Mouse (Mus musculus): ENCODE measurements at regions not wholly inside any gene's neighbourhood (a gene's known extent, or its start where the extent isn't known, plus 50 kb on each side); places are given as distances from the start of the nearest gene placed in this dataset.

DNA sequence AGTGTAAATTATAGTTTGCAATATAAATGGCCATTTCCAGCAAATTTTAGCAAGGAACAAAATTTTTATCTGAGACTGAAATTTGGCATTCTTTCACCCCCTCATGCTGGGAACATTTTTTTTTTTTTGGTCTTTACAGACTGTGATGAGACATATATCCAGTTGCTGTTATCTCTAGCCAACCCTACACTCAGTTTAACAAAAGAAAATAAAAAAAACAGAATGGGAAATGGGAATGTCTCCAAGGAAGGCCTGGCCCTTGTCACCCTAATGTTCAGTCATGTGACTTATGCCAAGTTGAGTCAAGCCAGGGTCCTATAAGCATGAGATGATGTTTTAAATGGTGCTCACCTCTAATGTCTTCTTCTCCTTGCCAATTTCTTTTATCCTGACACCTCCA is 289.2 kb upstream of the Zfp64 start:
- H3K4me2 ChIP-seq = no peak overlapping the region
- no peaks in the 10 kb centered on the region for H3K9me3 ChIP-seq (ENCODE audit: control insufficient read depth, low read length)
- no peaks in the 10 kb centered on the region for H3K36me3 ChIP-seq (ENCODE audit: control insufficient read depth, insufficient read depth, low read length)
- H3K9ac ChIP-seq (ENCODE audit: low read length) = no peak overlapping the region
- no peak overlapping the region for H3K27ac ChIP-seq (ENCODE audit: low read depth, low read length)
- no peak overlapping the region for H3K4me3 ChIP-seq (ENCODE audit: low read depth, low read length)
- no peak for DNase-seq (ENCODE audit: low spot score, missing footprints)
- no peaks in the 10 kb centered on the region for H3K27me3 ChIP-seq (ENCODE audit: control insufficient read depth, insufficient read depth, low read length)
- no peak for ATAC-seq (ENCODE audit: low FRiP score)
- no peaks in the 10 kb centered on the region for H3K4me1 ChIP-seq (ENCODE audit: control insufficient read depth, insufficient read depth, low read length)

DNA sequence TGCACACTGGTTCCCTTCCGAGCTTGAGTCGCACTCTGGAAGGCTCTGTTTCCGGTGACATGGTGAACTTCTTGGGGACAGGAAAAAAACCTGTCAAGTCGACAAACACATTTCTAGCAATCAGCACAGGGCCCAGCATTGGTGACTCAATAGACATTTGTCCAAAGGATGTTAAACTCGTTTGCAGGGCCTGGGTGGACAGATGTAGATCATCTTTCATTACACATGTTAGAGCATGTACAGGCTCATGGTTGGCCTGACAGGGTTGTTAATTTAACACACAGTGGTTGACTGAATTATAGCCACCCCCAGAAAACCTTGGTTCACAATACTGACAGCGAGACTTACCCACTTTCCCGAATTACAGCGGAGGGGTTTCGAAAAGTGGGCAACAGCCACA is 288.6 kb upstream of the Zfp64 start:
- no peak for DNase-seq (ENCODE audit: low spot score, missing footprints)
- Histone ChIP-seq H3K4me3 (ENCODE audit: low read depth, low read length) (no peak overlapping the region), H3K27ac (ENCODE audit: low read depth, low read length) (no peak overlapping the region), H3K27me3 (ENCODE audit: control insufficient read depth, insufficient read depth, low read length) (no peaks in the 10 kb centered on the region), H3K36me3 (ENCODE audit: control insufficient read depth, insufficient read depth, low read length) (no peaks in the 10 kb centered on the region), H3K4me2 (no peak overlapping the region), H3K4me1 (ENCODE audit: control insufficient read depth, insufficient read depth, low read length) (no peaks in the 10 kb centered on the region), H3K9me3 (ENCODE audit: control insufficient read depth, low read length) (no peaks in the 10 kb centered on the region), H3K9ac (ENCODE audit: low read length) (no peak overlapping the region)
- ATAC-seq (ENCODE audit: low FRiP score) = no peak
- WGBS = 89% methylated on average over 9 of the region's 9 CpGs

DNA sequence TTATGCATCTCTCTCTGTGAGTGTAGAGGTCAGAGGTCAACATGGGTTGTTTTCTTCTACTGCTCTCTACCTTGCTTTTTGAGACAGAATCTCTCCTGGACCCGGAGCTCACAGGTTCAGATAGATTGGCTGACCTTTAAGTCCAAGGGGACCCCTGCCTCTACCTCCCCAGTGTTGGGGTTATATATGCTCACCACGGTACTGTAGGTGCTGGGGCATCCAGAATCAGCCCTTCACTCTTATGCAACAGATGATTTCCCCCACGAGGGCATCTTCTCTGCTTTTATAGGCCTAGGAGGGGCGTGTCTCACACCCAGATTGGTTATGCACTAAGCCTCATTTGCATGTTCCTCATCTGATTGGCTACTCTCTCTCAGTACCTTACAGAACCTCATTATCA is 282.5 kb upstream of the Zfp64 start:
- Histone ChIP-seq H3K9me3 (ENCODE audit: control insufficient read depth, low read length) (no peaks in the 10 kb centered on the region), H3K36me3 (ENCODE audit: control insufficient read depth, insufficient read depth, low read length) (no peaks in the 10 kb centered on the region), H3K4me2 (no peak overlapping the region), H3K27me3 (ENCODE audit: control insufficient read depth, insufficient read depth, low read length) (no peaks in the 10 kb centered on the region), H3K27ac (ENCODE audit: low read depth, low read length) (no peak overlapping the region), H3K4me3 (ENCODE audit: low read depth, low read length) (no peak overlapping the region), H3K4me1 (ENCODE audit: control insufficient read depth, insufficient read depth, low read length) (no peaks in the 10 kb centered on the region), H3K9ac (ENCODE audit: low read length) (no peak overlapping the region)
- 86% methylated on average over 4 of the region's 4 CpGs for WGBS
- ATAC-seq (ENCODE audit: low FRiP score) (no peak; the same call in 1 of the 2 replicates), DNase-seq (ENCODE audit: low spot score, missing footprints) (no peak)

DNA sequence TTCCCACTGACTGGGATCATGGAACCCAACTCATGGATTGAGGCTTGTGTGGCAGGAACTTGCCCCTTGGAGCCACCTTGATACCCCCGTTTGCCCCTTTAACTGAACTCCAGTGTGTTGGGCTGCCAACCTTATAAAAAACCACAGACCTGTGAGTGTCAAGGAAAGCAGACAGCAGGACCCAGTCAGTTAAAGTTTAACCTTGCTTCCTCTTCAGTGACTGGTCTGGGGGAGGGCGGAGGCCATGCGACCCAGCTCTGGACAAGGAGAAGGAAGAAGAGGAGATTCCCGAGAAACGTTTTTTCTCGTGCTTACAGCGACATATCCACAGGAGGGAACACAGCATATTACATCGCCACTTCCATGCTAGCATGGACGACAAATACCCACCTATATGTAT is 281.9 kb upstream of the Zfp64 start:
- Histone ChIP-seq H3K4me3 (ENCODE audit: low read depth, low read length) (no peak overlapping the region), H3K36me3 (ENCODE audit: control insufficient read depth, insufficient read depth, low read length) (no peaks in the 10 kb centered on the region), H3K27ac (ENCODE audit: low read depth, low read length) (no peak overlapping the region), H3K9me3 (ENCODE audit: control insufficient read depth, low read length) (no peaks in the 10 kb centered on the region), H3K9ac (ENCODE audit: low read length) (no peak overlapping the region), H3K4me2 (no peak overlapping the region), H3K27me3 (ENCODE audit: control insufficient read depth, insufficient read depth, low read length) (no peaks in the 10 kb centered on the region), H3K4me1 (ENCODE audit: control insufficient read depth, insufficient read depth, low read length) (no peaks in the 10 kb centered on the region)
- ATAC-seq (ENCODE audit: low FRiP score) (no peak), DNase-seq (ENCODE audit: low spot score, missing footprints) (no peak)
- 93% methylated on average over 9 of the region's 9 CpGs for WGBS

DNA sequence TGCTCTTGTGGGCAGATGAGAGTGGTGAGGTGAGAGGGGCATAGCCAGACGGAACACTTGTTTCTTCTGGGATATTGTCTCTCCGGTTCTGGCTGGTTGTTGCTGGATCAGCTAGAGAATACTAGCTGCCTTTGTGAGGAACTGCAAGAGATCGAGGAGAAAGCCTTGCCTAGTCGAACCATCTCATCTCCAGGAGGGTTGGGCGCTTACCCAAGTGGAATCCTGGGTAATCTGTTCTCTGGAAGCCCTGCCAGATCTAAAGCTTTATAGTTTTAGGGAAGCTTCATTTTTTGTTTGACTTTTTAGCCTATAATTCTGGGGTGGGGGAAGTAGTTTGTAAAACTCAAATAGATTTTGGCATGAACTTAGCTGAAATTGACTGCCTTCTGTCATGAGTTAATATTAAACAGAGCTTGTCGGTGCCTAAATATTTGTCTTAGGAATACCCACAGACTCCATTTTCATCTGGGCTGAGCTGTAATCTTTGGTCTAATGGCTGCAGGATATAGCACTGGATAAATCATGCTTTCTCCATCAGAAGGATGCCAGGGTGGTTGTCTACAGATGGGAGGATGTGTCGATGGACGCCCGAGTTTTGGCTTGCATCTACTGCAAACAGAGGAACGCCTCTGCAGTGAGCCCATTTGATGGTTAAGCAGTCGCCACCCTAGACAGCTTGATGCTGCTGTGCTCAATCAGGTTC is 279.1 kb upstream of the Zfp64 start:
- no peak overlapping the region for H3K9ac ChIP-seq (ENCODE audit: low read length)
- H3K9me3 ChIP-seq (ENCODE audit: control insufficient read depth, low read length) = no peaks in the 10 kb centered on the region
- no peaks in the 10 kb centered on the region for H3K4me1 ChIP-seq (ENCODE audit: control insufficient read depth, insufficient read depth, low read length)
- no peaks in the 10 kb centered on the region for H3K36me3 ChIP-seq (ENCODE audit: control insufficient read depth, insufficient read depth, low read length)
- DNase-seq (ENCODE audit: low spot score, missing footprints) = no peak
- ATAC-seq (ENCODE audit: low FRiP score) = no peak
- no peaks in the 10 kb centered on the region for H3K27me3 ChIP-seq (ENCODE audit: control insufficient read depth, insufficient read depth, low read length)
- H3K4me2 ChIP-seq = no peak overlapping the region
- H3K27ac ChIP-seq (ENCODE audit: low read depth, low read length) = no peak overlapping the region
- H3K4me3 ChIP-seq (ENCODE audit: low read depth, low read length) = no peak overlapping the region
- 91% methylated on average over 11 of the region's 11 CpGs for WGBS

DNA sequence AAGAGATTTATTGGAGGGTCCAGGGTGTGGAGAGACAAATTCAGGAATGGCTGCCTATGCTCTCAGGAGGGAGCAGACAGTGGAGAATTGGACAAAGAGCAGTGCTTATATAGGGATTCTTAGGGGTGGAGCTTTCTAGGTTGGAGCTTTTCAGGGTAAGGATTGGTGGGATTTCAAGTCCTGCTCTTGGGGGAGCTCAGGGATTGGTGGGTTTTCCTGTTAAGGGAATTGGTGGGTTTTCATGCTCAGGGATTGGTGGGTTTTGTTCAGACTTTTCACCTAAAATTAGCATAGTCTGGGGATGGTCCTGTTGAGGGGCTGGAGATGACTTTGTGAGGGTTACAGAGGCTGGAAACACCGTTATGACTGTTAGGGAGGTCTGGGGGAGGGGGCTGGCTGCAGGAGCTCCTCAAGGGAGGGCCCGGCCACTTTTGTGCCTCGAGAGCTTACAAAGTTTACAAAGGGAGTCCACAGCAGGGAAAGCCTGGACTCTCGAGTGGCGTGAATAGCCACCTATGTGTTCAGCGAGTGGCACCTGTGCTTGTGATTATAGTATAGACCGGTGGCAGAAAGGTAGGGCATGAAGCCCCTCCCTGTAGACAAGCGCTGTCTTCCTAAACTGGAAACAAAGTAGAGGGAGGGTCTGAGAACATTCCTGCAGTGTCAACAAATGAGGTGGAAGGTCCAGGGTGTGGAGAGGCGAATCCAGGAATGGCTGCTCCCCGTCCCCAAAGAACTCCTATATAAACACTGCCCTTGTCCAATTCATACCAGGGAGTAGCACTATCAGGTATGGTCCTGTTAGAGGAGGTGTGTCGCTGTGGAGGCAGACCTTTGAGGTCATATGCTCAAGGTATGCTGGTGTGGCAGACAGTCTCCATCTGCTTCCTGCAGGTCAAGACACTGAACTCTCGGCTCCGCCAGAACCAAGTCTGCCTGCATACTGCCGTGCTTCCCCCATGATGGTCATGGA is 278.1 kb upstream of the Zfp64 start:
- H3K4me3 ChIP-seq (ENCODE audit: low read depth, low read length) = no peak overlapping the region
- WGBS = 83% methylated on average over 14 of the region's 14 CpGs
- no peaks in the 10 kb centered on the region for H3K27me3 ChIP-seq (ENCODE audit: control insufficient read depth, insufficient read depth, low read length)
- no peak overlapping the region for H3K4me2 ChIP-seq
- no peaks in the 10 kb centered on the region; the same call in 1 of the 2 replicates for H3K9me3 ChIP-seq (ENCODE audit: control insufficient read depth, low read length)
- DNase-seq (ENCODE audit: low spot score, missing footprints) (no peak), ATAC-seq (ENCODE audit: low FRiP score) (no peak)
- H3K4me1 ChIP-seq (ENCODE audit: control insufficient read depth, insufficient read depth, low read length) = no peaks in the 10 kb centered on the region
- H3K36me3 ChIP-seq (ENCODE audit: control insufficient read depth, insufficient read depth, low read length) = no peaks in the 10 kb centered on the region
- H3K27ac ChIP-seq (ENCODE audit: low read depth, low read length) = no peak overlapping the region
- H3K9ac ChIP-seq (ENCODE audit: low read length) = no peak overlapping the region

DNA sequence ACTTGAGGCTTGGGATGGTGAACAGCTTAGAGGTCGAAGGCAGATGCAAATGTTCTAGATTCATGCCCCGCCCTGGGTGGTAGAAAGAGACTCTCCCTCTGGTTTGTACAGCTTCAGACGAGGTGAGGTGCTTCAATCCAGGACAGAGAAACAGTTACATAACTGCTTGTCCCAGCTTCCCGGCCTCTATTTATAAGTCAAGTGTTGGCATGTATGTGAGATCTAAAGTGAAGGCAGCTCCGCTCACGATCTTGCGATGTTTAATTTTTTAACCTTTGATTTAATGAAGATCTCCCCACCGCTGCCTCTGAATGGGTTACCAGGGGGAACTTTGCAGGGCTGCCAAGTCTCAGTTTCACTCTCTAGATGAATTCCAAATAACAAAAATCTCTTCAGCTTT is 266.9 kb upstream of the Zfp64 start:
- no peak for DNase-seq (ENCODE audit: low spot score, missing footprints)
- Histone ChIP-seq H3K4me3 (ENCODE audit: low read depth, low read length) (no peak overlapping the region), H3K9me3 (ENCODE audit: control insufficient read depth, low read length) (no peaks in the 10 kb centered on the region), H3K9ac (ENCODE audit: low read length) (no peak overlapping the region), H3K27ac (ENCODE audit: low read depth, low read length) (no peak overlapping the region), H3K4me2 (no peak overlapping the region), H3K36me3 (ENCODE audit: control insufficient read depth, insufficient read depth, low read length) (no peaks in the 10 kb centered on the region), H3K4me1 (ENCODE audit: control insufficient read depth, insufficient read depth, low read length) (no peaks in the 10 kb centered on the region), H3K27me3 (ENCODE audit: control insufficient read depth, insufficient read depth, low read length) (no peaks in the 10 kb centered on the region)
- WGBS = 89% methylated on average over 8 of the region's 8 CpGs
- ATAC-seq (ENCODE audit: low FRiP score) = no peak

DNA sequence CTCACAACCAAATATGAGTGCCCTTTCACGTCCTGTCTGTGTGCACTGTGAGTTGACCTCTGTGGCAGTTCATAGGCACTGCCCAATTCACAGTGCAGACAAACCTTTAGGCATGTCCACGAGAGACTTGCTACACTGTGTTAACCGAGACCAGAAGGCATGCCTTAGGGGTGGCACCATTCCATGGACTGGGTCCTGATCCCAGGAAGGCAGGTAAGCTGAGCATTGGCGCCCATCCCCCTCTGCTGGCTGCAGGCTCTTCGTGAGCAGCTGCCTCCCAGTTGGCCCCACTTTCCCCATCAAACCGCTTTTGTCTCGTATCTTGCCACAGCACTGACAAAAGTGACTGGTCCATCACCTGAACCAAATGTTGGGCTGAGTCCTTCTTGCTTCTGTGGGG is 265.8 kb upstream of the Zfp64 start:
- no peak overlapping the region for H3K9ac ChIP-seq (ENCODE audit: low read length)
- 81% methylated on average over 7 of the region's 7 CpGs for WGBS
- H3K27me3 ChIP-seq (ENCODE audit: control insufficient read depth, insufficient read depth, low read length) = no peaks in the 10 kb centered on the region
- no peak overlapping the region for H3K4me2 ChIP-seq
- ATAC-seq (ENCODE audit: low FRiP score) (no peak), DNase-seq (ENCODE audit: low spot score, missing footprints) (no peak)
- H3K27ac ChIP-seq (ENCODE audit: low read depth, low read length) = no peak overlapping the region
- no peak overlapping the region for H3K4me3 ChIP-seq (ENCODE audit: low read depth, low read length)
- H3K36me3 ChIP-seq (ENCODE audit: control insufficient read depth, insufficient read depth, low read length) = no peaks in the 10 kb centered on the region
- H3K9me3 ChIP-seq (ENCODE audit: control insufficient read depth, low read length) = no peaks in the 10 kb centered on the region
- H3K4me1 ChIP-seq (ENCODE audit: control insufficient read depth, insufficient read depth, low read length) = no peaks in the 10 kb centered on the region

DNA sequence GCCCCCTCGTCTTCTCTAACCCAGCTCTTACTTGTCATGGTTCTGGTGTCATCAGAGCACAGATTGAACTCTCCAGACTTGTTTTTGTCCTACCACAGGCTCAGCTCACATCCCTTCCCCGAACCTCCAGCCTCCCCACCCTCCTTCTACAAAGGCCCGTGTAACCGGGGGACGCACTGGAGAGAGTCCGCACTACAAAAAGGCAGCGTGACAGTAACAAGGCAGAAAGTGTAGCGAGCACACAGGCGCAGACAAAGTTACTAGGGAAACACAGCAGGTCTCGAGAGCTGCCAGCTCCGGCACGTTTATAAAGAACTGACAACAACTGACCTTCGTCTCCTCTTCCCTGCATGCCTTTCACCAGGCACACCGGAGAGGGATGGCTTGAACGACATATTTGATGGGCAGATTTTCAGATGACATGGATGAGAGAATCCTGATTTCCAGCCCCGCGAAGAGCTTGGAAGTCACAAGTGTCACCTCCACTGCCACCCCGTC is 260.2 kb upstream of the Zfp64 start:
- Histone ChIP-seq H3K27me3 (ENCODE audit: control insufficient read depth, insufficient read depth, low read length) (no peaks in the 10 kb centered on the region), H3K4me2 (no peak overlapping the region), H3K4me1 (ENCODE audit: control insufficient read depth, insufficient read depth, low read length) (no peaks in the 10 kb centered on the region), H3K27ac (ENCODE audit: low read depth, low read length) (no peak overlapping the region; the same call in 1 of the 2 replicates), H3K4me3 (ENCODE audit: low read depth, low read length) (no peak overlapping the region), H3K36me3 (ENCODE audit: control insufficient read depth, insufficient read depth, low read length) (no peaks in the 10 kb centered on the region), H3K9me3 (ENCODE audit: control insufficient read depth, low read length) (no peaks in the 10 kb centered on the region), H3K9ac (ENCODE audit: low read length) (no peak overlapping the region)
- no peak for DNase-seq (ENCODE audit: low spot score, missing footprints)
- ATAC-seq (ENCODE audit: low FRiP score) = no peak
- WGBS = 79% methylated on average over 18 of the region's 18 CpGs
